Mouse (Mus musculus): Measurements from ENCODE around the gene Arf4. TPM values are rescaled to one million over a fixed set of nuclear protein-coding genes. Genes with fewer than 3 reads are reported as not detected.

Arf4 gene
- polyA plus RNA-seq, 1 experiment from 2014 or later: 643 TPM

Small RNA genes lying within 50 kb of the gene (microRNA-seq; reads per million reads assigned to microRNA genes)
- not detected for gene Mir7672

Other genes starting within 250 kb of the Arf4 start
- 13.3 and 14.3 TPM in 2 replicates for gene Slmap, start 103.1 kb upstream of the Arf4 start, polyA plus RNA-seq (2015; fragmentation: Nextera tagmentation; extraction: Ambion mirVana)
- gene Dennd6a, start 64.2 kb upstream of the Arf4 start, polyA plus RNA-seq (2015; fragmentation: Nextera tagmentation; extraction: Ambion mirVana): 21.1 and 23.6 TPM in 2 replicates
- gene Pde12, start 31.8 kb downstream of the Arf4 start, polyA plus RNA-seq (2015; fragmentation: Nextera tagmentation; extraction: Ambion mirVana): 12.7 TPM in 2 replicates
- gene Dnah12, start 55.2 kb downstream of the Arf4 start, polyA plus RNA-seq (2015; fragmentation: Nextera tagmentation; extraction: Ambion mirVana): 0.04 and 0.11 TPM in 2 replicates